Mouse (Mus musculus): ENCODE results near the gene Tmem8b.

DNA sequence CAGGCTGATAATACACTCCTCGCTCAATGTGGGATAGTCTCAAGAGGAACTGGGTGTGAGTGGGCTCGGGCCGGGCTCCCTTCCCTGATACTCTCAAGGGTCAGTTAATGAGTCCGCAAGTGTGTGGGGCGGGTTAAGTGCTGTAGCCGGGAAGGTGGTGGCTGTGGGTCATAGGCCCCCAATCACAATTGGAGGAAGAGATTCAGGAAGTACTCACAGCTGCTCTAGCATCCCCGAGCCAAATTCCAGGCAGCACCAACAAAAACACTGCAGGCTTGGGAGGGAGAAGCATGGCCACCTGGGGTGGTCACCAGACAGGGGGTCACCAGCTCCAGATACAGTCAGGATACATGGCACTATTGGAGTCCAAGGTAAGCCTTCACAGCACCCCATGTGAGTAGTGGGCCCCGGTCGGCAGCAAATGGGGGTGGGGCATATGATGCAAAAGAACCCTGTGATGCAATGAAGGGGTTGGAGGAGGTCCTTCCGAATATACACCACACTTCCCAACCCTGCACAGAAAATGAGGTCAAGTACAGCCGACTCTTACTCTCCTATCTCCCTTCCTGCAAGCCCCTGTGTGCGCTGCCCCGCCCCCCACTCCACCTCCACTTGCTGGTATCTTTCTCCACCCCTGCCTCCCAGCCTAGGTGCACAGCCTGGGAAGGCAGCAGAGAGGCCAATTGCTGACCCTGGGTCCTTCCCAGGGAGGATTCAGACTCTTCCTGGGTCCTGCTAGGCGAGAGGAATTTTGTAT lies 61.2 kb downstream of the Tmem8b start, which contains the start of gene Spaar:
- TF ChIP-seq POLR2A (IDR thresholded peaks at IDR 0.05; ENCODE audit: borderline replicate concordance, control insufficient read depth, low read depth, low read length) (no peak), CTCF (IDR thresholded peaks at IDR 0.05; ENCODE audit: control insufficient read depth, insufficient read depth, low read length) (no peak)
